Mouse (Mus musculus) layer of hippocampus, postnatal 36 days (tissue): ENCODE measurements at regions not wholly inside any gene's neighbourhood (a gene's known extent, or its start where the extent isn't known, plus 50 kb on each side); places are given as distances from the start of the nearest gene placed in this dataset.
"Not testable (repeated sequence)": the region's sequence is repeated elsewhere in the genome, so short reads cannot be mapped to it uniquely, and the experiment has no call there.

Experiments used
- DNase-seq, 2 experiments: peaks; one replicate each; pipeline ENCODE4 v3.0.0; 2022

DNA sequence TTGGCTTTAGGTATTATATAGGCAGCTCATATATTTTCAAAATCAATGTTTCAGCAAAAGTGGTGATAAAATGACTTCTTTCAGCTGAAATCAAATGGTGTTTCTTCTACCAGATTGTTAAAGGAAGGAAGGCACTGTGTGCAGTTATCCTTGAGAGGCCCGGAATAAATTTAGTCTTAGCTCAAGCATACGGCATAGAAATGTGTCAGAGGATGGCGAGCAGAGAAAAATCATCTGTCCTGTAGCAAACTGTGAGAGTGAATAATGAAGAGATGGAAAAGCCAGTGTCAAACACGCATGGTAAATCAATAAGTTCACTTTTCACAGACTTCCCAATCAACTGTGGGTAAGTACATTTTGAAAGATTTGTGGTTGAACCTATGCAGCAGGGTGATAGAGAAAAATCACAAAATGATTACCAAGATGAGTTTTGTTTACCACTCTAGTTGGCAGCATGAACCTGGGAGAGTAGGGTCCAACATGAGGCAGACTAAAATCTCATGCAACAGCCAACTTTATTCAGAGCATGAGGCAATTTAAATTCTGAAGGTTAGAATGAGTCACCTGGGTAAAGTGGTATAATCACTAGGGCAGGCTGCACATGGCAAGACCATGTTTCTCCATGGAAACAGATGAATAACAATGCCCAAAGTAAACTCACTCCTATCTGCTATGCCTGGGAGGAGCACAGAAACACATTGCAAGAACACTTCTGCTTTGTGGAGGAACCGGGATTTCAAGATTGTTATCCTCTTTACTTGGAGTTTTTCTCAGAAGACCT, 55.7 kb downstream of the AI429214 start:
- no peak for DNase-seq

DNA sequence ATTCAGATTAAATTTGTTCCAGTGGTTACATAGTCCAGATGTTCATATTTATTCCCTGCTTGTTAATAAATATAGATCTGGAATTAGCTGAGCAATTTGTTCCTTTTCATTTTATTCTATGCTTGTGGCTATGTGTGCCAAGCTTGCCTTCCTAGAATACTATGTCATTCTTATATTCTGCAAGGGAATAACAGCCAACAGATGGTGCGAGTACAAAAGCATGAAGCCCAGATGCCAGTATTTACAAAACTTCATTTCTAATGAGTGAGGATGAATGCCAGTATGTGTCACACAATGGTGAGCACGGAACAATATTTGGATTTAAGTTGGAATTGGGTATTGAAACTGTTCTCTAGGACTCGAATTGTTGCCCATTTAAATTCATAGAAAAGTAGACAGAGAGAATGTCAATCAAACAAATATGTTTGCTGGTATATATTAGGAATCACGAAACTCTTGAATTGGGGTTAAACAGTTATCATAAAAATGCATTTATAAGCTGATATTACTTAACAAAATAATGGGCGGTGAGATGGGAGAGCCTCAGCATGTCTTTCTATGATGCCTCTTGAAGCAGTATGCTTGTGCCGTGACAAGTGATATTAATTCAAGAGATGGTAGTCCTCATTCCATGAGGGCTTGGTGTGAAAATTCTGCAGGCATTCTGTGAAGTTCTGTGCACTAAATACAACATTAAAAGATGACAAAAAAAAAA, 56.7 kb downstream of the AI429214 start:
- DNase-seq: peak; percentile 18 to 53

DNA sequence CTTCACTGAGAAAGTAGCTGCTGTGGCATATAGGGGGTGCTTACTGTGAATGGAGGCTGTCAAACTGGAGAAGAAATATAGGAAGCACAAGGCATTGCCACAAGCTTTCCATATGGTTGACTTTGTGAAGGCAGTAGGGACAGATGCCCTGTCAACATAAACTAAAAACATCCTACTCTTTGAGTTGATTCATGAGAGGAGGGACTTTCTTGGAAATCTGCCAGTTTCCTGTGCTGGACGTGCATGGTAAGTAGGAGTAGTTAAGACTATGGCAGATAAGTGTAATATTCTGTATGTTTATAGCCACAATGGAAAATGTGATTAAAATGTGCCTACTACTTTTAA, 57.3 kb downstream of the AI429214 start:
- DNase-seq: no peak

DNA sequence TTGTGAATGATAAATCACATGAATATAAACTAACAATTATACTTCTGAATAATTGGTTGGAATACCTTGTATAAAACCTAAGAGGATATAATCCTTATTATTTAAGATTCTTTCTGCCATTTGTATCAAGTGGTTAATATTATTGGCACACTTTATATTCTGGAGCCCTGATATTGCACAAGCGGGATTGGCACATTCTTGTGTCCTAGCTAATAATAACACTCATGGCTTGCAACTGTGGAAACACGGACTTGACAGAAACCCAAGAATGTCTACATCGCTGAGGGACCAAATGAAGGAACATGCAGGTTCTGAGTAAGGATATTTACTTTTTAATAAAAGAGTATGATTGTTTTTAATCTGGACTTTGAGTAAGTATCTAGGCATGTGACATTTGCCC, 63.0 kb downstream of the AI429214 start:
- DNase-seq: no peak

DNA sequence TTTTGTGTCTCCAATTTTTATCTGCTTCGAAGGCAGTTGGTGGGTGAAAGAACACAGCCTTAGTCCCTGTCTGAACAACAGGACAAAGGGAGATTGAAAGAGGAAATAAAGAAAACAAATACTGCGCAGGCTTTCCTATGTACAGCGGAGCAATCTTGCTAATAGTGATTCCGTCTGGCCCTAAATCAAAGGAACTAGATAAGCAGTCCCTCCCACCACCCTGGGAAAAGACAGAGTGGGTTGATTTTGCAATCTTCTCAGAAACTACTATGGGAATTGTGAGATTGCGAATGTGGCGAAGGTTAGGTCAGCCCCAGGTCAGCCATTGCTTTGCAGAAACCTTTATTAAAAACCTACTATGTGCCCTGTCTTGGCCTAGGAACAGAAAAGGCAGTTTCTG, 65.0 kb downstream of the AI429214 start:
- no peak for DNase-seq

DNA sequence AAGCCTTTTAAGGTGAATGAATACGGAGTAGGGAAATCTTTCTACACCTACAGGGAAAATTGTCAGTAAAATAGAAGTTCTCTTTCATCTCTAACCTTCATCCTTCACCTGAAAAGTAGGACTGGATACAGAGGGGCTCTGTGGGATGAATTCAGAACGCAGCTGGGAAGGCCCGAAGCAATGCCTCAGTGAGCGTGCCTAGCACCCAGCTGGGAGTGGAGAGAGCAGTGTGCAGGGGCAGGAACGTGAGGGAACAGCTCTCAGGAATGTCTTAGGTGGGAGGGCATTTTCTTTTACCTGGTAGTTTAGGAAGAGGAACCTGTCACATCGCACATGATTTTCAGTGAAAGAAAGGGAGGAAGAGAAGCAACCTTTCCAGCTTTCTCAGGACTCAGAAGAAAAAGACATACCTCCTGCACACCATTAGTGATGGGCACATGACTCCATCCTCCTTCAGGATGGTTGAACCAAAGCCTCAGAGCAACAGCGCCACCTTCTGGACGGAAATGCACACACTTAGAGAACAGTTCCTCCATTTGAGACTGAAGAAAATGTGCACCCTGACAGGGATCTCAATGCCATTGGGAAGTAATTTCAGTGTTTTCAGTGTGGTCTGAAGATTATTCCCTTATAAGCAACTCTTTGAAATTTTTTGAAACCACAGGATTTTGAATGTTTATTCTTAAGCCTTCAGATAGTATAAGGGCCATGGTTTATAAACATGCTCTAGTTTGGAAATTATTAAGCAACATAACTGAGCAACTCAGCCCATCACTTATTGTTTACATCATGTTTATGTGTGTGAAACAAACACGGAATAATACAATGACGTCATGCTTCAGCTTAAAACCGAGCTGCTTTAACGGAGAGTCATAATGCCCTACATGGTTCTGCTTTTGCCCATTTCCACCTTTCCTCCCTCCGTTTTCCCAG, 68.9 kb downstream of the AI429214 start:
- DNase-seq: peak; percentile 52 to 62

DNA sequence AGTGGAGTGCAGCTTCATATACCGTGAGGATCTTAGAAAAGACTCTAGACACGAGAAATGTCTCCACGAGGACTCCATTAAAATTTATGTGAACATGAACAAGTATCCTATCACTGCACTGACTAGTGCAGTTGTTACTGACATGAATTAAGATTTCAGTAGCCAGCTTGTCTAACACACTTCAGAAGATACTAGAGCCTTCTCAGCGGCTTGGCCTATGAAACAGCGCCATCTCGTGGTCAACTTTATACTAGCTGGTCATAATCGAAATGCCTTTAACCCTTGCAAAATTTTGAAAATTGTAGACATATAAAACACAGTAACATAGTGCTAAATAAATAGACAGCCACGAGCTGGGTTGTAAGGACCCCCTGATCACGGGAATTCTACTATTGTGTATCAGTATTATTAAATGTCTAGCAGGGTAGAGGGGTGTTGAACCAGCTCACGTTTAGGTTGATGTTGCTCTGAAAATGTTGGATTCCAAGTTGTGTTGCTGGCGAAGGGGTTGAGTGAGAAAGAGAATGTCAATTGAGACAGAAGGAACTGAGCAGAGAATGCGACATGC, 70.4 kb downstream of the AI429214 start:
- peak; percentile 39 to 66 for DNase-seq

DNA sequence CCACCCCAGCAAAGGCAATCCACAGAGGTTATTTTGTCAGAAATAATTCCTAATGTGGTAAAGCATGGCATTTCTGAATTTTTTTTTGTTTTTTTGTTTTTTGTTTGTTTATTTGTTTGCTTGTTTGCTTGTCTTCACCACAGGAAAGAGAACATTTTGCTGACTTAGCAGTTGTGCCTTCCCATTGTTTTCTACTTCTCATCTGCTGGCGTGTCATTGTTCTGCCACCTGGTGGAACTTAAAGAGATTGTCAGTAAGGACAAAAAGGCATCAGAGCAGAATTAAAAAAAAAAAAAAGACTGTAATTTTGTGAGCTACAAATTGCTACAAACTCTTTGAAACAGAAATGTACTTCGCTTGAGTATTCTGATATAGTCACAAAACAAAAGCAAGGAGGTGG, 79.5 kb downstream of the AI429214 start:
- DNase-seq: no peak

DNA sequence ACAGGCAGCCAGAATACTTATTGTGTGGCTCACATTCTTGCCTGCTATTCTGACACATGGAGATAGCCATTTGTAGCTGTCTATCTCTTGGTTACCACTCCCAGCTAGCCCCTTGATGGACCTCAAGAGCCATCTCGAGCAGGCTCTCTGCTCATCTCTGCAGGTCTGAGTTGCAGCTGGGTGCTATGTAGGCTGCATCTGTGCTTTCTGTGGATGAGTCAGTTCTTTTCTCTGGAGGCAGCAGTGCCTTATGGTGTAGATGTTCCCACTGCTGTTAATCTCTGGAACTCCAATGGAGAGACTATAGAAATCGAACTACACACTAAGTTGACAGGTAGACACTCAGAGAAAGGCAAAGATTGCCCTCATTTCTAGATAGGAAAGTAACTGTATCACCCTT, 106.3 kb downstream of the AI429214 start:
- no peak for DNase-seq

DNA sequence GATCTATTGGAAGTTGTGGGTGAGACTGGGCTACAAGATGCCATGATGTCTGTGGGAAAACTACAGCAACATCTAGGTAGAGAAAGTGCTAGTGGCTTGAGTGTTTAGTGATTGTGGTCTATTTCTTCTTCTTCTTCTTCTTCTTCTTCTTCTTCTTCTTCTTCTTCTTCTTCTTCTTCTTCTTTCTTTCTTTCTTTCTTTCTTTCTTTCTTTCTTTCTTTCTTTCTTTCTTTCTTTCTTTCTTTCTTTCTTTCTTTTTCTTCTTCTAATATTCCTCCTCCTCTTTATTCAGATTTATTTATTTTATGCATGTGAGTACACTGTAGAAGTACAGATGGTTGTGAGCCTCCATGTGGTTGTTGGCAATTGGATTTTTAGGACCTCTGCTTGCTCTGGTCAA, 119.0 kb downstream of the AI429214 start:
- DNase-seq: not testable (repeated sequence)

DNA sequence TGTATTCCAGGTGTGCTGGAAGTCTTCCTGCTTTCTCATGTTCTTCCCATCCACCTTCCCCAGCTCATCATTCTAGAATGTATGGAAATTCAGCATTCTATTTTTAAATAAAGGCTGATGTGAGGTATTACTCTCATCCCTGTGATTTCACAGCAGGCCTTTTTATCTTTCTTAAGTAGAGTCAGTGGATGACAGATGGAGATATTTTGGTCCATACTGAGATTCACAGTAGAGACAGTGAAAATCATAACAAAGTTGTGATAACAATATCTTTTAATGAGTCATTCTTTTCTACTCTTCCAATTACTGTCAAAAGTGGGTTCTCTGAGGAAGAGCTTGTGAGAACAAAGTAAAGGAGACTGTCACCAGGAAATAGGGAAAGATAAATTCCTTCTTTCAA, 132.4 kb downstream of the AI429214 start:
- DNase-seq: no peak

DNA sequence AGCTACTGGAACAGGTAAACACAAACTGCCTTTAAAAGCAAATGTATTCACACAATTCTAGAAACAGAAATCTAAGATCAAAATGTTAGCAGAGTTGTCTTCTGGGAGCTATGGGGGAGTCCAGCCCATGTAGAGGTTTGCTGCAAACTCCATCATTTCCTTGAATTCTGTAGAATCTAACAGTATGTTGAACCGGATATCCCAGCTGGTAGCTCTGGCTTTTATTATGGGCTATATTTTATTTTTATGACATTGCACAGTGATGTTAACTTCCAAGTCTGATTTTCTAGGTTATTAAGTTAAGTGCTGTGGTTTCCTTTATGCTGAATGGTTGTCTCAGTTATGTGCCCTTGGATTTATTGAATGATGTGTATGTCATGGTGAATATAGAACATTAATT, 136.3 kb downstream of the AI429214 start:
- DNase-seq: no peak

DNA sequence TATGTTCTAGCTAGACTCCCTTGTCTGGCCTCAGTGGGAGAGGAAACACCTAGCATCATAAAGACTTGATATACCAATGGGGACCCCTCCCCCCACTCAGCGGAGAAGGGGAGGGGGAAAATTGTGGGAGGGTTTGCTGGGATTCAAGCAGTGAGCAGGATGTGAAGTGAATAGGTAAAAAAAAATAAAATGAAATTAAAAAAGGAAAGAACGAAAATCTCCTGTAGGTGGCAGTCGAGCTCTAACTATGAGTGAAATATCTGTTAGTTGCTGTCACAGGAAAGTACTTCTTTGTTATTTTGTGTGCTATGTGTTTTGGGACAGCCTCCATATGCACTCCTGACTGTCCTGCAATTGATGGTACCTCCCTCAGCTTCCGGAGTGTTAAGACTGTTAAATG, 138.6 kb downstream of the AI429214 start:
- DNase-seq: peak in 1 of 2 experiments; percentile 7

DNA sequence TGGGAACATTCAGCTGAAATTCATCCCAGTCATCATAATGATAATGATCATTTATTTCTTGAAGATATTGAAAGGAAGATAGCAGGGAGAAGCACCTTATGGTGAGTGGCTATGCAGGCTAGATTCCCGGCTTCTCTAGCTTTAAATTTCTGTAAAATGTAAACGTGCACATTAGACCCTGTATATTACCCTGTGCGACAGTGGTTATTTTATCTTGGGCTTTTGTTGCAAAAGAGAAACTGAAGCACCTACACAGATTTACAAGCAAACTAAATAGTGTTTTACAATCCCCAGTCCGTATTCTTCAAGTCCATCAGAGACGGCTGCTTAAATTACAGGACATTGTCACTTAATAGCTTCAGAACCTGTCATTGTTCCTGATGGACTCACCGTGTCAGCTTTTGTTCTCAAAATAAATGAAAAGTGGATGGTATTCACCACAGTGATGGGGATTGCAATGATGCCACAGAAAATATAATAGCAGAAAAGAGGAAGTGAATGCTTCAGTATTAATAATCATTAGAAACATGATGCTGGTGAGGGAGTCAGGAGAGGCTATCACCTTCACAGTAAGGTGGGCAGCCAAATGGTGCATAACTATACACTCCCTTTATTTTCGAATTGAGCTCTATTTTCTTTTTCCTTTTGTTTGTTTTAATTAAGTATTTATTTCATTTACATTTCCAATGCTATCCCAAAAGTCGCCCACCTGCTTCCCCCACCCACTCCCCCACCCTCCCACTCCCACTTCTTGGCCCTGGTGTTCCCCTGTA, 141.0 kb downstream of the AI429214 start:
- no peak for DNase-seq

DNA sequence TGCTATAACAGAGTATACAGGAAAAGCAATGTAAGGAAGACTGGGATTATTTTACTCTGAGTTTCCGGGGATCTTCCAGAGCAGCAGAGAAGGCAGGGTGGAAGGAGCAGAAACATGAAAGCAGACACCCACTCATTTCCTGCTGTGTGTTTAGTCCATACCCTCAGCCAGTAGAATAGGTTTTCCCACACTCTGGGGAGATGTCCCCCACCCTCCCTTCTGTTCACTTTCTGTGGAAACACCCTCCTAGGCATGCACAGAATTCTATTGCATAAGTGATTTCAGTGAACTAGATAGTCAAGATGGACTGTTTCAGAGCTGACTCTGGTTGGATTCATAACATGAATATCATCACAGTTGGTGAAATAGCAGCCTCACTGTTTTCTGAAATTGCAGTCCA, 156.9 kb downstream of the AI429214 start:
- DNase-seq: no peak

DNA sequence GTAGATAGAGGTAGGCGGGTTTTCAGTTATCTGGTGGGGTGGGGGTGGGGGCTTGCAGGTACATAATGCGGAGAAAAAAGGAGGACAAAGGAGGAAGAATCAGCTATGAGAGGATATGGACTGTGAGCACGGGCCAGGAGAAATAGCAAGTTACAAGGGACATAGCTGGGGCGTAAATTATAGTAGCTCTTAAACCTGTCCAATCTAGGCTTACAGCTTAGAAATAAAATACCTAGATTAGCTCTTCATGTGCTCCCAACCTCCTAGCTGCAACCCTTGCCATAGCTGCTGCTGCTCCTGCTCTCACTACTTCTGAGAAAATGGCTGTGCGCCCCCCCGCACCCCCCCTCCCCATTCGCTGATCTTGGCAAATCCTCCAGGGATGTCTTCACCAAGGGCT, 161.0 kb downstream of the AI429214 start:
- DNase-seq: no peak

DNA sequence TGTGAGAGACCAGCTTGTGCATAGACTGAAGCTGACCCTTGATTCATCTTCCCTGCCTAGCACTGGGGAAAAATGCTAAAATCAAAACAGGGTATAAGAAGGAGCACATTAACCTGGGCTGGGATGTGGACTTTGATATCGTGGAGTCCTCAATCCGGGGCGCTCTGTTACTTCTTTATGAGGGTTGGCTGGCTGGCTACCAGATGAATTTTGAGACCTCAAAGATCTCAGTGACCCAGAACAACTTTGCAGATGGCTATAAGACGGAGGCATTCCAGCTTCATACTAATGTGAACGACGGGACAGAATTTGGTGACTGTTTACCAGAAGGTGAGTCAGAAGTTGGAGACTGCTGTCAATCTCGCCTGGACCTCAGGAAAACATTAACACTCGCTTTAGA, 161.5 kb downstream of the AI429214 start:
- DNase-seq: no peak

DNA sequence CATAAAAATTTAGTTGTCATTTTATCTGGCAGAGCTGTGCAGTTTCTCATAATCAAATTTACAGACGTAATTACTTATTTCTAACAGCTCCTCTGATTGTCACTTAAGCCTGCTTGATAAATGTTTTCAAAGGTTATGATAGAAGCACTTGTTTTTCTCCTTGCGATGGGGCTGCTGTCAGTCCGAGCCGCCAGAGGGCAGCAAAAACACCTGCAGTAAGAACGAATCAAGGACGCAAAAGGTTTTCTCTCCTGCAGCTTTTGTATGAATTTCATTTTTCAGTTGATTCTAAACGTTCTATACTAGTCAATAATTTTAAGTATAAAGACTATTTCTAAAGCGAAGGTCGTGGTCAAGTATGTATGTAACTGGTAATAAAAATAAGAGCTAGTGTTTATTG, 166.1 kb downstream of the AI429214 start:
- peak; percentile 45 to 59 for DNase-seq

DNA sequence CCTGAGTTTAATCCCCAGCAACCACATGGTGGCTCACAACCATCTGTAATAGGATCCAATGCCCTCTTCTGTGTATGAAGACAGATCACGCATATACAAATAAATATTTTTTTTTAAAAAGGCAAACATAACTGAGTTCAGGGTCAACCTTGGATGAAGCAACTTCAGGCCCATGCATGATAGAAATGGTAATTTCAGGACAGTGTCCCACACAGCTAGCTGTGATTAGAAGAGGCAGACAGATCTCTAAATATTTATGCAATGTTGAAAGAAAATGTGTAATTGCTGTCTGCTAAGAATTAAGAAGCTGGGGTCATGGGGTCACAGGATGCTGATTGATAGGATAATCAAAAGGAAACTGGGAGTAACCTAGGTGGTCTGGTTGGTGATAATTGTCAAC, 203.5 kb downstream of the AI429214 start:
- DNase-seq: no peak

DNA sequence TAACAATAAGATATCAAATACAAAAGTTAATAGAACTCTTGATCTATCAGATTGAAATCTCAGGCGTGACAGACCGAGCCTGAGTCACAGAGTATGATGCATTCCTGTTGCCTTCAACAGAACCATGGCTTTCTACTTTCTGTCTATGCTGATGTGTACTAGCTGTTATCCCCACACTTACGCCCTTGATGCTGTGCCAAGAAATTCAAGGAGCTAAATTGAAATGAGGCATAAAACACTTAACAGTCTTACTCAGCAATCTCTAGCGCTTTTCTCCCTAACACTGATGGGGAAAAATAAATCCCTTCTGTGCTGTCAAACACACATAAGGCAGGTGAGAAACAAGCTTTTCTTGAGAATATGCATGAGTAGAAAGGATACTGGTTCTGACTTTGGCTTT, 222.5 kb downstream of the AI429214 start:
- DNase-seq: no peak

DNA sequence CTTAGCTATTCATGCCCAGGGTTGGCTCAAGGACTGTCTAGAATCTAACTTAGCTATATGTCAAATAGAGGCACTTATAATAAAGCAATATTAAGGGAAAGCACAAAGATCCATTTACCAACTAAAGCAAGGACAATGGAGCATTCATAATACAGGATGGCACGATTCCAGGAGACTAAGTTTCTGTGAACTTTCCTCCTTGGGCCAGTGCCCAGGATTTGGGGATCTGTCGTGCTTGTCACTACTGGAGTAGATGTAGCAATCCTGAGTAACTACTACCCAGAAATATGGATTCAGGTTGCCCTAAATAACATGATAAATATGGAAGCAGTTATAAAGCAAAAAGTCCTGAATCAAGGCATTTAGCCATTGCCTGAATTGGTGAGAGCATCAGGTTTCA, 233.7 kb downstream of the AI429214 start:
- DNase-seq: no peak

DNA sequence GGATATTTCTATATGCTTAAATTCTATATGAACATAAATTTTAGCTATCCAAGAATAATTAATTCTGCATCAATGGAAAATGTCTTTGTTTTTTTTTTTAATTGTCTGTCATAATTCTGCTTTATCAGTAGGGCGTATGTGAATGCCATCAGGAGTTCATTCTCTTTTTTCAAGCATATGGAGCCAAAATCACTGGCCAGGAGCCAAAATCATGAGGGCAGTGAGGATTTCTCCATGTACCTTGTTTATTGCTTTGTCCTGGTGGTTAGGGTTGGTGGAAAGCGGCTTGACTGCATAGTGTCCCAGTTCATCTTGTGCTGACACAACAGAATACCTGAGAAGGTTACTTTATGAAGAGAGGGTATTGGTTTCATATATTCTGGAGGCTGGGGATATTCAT, 243.9 kb downstream of the AI429214 start:
- DNase-seq: no peak
